Mouse (Mus musculus) lung, embryonic 15.5 days (tissue): ENCODE results near the gene D17Wsu92e. TPM values are rescaled to one million over a fixed set of nuclear protein-coding genes. Genes with fewer than 3 reads are reported as not detected.

Experiments
- ATAC-seq: fragments of 200-750 bp; cut with Nextera tagmentation; 2 replicates; pipeline ENCODE4 v1.8.0; 2017; ENCODE audit warnings: moderate number of reproducible peaks, borderline replicate concordance; ENCODE audit not compliant: low FRiP score, low TSS enrichment; ENCODE audit errors: extremely low read depth
- H3K27ac ChIP-seq: fragments of 300-500 bp; sonication (generic); 2 replicates; pipeline ENCODE4 v1.5.1; 2015; ENCODE audit warnings: moderate library complexity, mild to moderate bottlenecking, inconsistent platforms
- H3K27me3 ChIP-seq: fragments of 300-500 bp; sonication (generic); 2 replicates; pipeline ENCODE4 v1.6.1; 2015; ENCODE audit warnings: inconsistent platforms
- H3K36me3 ChIP-seq: fragments of 300-500 bp; sonication (generic); 2 replicates; pipeline ENCODE4 v1.6.1; 2015; ENCODE audit warnings: inconsistent platforms
- H3K4me1 ChIP-seq: fragments of 300-500 bp; sonication (generic); 2 replicates; pipeline ENCODE4 v1.6.1; 2015; ENCODE audit warnings: inconsistent platforms
- H3K4me2 ChIP-seq: fragments of 300-500 bp; sonication (generic); 2 replicates; pipeline ENCODE4 v1.6.1; 2015; ENCODE audit warnings: inconsistent platforms, mild to moderate bottlenecking, moderate library complexity
- H3K4me3 ChIP-seq: fragments of 300-500 bp; sonication (generic); 2 replicates; pipeline ENCODE4 v1.5.1; 2015; ENCODE audit warnings: mild to moderate bottlenecking, inconsistent platforms
- H3K9ac ChIP-seq: fragments of 300-500 bp; sonication (generic); 2 replicates; pipeline ENCODE4 v1.6.1; 2015; ENCODE audit warnings: inconsistent platforms
- H3K9me3 ChIP-seq: fragments of 300-500 bp; sonication (generic); 2 replicates; pipeline ENCODE4 v1.6.1; 2016; ENCODE audit warnings: inconsistent platforms
- WGBS: fragments of 180-500 bp; shearing (Covaris S2); methylation state at CpG from one replicate; pipeline ENCODE4 v1.1.7; 2015; 5-methylcytosine and 5-hydroxymethylcytosine counted together
- polyA plus RNA-seq: library from polyadenylated mRNA; unstranded; fragments of >200 nt; fragmentation: Nextera tagmentation; extraction: Ambion mirVana; gene quantifications from 2 replicates; pipeline ENCODE4 v1.2.1, GENCODE M21; 2015

Gene D17Wsu92e
- polyA plus RNA-seq, 1 experiment from 2014 or later = 16.8 TPM

DNA sequence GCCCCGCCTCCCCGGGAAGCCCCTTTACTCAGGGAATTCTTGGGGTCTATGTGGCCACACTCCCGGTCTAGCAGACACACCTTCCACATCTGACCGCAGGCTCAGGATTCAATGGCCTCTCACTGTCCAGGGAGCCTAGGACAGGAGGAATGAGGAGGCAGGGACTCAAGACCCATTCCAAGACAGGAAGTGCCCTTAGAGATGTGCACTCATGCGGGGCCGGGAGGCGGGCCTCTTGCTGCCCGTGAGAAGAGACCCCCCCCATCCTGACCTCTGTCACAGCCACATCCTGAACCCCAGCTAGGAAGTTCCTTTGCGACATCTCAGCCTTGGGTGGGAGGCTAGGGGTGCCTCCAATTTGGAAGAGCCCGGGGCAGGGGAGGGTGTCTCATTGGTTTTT lies 95.4 kb downstream of the D17Wsu92e start:
- H3K9me3 ChIP-seq = no peaks in the 10 kb centered on the region
- ATAC-seq = no peak
- 34% methylated on average over 10 of the region's 10 CpGs for WGBS
- no peak overlapping the region for H3K9ac ChIP-seq
- no peak overlapping the region for H3K4me2 ChIP-seq
- no peak overlapping the region for H3K4me3 ChIP-seq
- H3K27me3 ChIP-seq = no peaks in the 10 kb centered on the region
- no peak overlapping the region for H3K27ac ChIP-seq
- no peaks in the 10 kb centered on the region for H3K36me3 ChIP-seq
- peaks cover 25% of the 10 kb centered on the region for H3K4me1 ChIP-seq

DNA sequence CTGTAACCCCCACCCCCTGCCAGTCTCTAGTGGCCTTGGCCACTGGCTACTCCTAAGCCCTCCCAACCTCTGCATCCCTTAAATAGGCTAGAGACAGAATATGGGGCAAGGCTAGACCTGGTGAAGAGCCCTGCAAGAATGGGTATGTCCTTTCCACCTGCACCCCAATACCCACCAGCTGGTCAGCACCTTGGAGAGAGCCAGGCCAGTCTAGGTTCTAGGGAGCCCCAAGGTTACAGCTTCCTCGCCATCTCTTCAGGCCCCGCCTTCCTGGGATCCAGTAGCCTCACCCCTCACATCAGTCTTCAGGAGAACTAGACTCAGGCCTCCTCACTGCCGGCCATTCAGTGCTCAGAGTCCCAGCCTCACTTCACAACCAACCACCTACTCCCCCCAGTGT lies 96.1 kb downstream of the D17Wsu92e start:
- no peaks in the 10 kb centered on the region for H3K36me3 ChIP-seq
- H3K9me3 ChIP-seq = no peaks in the 10 kb centered on the region
- H3K4me1 ChIP-seq = peaks cover 25% of the 10 kb centered on the region
- 16% methylated on average over 3 of the region's 3 CpGs for WGBS
- no peaks in the 10 kb centered on the region for H3K27me3 ChIP-seq
- no peak for ATAC-seq
- H3K9ac ChIP-seq = no peak overlapping the region
- H3K4me2 ChIP-seq = no peak overlapping the region
- no peak overlapping the region for H3K4me3 ChIP-seq
- no peak overlapping the region for H3K27ac ChIP-seq

DNA sequence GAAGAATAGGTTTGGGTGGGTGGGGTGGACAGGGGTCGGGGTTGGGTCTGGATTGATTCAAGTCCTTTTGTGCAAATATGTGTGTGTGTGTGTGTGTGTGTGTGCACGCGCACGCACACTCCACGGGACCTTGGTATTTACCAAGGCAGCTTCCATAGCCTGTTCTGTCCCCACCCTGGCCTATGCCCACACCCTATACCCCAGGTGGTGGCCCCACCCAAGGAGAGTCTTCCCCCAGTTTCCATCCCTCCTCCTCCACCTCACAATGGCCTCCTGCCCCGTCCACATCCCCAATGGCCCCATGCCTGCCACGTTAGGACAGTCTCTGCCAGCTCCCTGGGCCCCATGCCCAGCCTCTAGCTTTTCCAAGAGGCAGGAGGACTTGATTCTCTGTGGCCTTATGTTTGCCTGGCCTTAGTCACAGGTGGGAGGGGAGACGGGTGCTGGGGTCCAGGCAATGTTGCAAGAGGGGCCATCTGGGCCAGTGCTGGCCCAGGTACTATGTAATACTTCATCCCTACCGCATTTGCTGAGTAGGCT lies 99.3 kb downstream of the D17Wsu92e start:
- peaks cover 14% of the 10 kb centered on the region; the same call in 1 of the 2 replicates for H3K4me1 ChIP-seq

DNA sequence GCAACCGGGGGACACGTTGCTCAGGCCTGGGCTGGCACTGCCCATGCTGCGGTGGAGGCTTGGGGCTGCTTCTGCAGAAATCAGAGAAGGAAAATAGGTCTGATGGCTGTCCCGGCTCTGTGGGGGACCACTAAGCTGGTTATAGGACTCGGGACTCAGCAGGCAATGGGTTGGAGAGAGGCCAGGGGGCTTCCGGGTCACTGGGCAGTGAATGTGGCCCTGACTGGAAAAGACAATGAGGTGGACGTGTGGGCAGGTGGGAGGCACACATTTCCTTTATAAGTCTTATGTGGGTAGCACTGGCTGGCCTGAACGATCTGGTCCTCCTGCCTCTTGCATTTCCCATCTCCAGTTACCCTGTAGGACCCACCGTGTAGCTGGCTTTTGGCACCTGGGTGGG lies 100.1 kb downstream of the D17Wsu92e start:
- Histone ChIP-seq H3K4me2 (no peak overlapping the region), H3K9me3 (no peaks in the 10 kb centered on the region), H3K9ac (no peak overlapping the region), H3K27me3 (peaks cover 7% of the 10 kb centered on the region; the same call in 1 of the 2 replicates), H3K36me3 (no peaks in the 10 kb centered on the region), H3K4me1 (peaks cover 5% of the 10 kb centered on the region; the same call in 1 of the 2 replicates), H3K4me3 (no peak overlapping the region), H3K27ac (no peak overlapping the region)
- ATAC-seq = no peak
- 59% methylated on average over 9 of the region's 9 CpGs for WGBS

More for the DNA sequence above, 99.3 kb downstream of the D17Wsu92e start:
- H3K9me3 ChIP-seq = no peaks in the 10 kb centered on the region
- no peak overlapping the region for H3K4me3 ChIP-seq
- no peaks in the 10 kb centered on the region for H3K36me3 ChIP-seq
- no peak overlapping the region for H3K27ac ChIP-seq
- no peak for ATAC-seq
- H3K27me3 ChIP-seq = peaks cover 7% of the 10 kb centered on the region; the same call in 1 of the 2 replicates
- WGBS = 66% methylated on average over 9 of the region's 9 CpGs
- H3K4me2 ChIP-seq = no peak overlapping the region
- no peak overlapping the region for H3K9ac ChIP-seq

DNA sequence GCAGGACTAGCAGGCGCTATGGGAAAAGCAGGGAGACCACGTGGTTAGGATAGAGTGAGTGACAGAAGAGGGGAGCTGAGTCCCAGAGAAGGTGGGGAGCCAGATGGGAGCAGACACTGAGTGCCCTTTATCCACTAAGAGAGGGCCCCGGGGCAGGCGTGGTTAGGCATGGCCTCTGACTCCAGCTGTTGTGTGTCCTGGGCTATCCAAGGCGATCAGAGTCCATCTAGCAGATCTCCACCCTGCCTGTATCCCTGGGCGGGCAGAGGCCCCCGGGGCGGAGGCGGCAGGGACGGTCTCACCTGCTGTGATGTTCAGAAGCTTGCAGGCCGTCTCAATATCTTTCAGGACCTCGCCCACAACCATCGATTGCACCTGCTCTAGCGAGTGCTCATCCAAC lies 100.8 kb downstream of the D17Wsu92e start:
- no peaks in the 10 kb centered on the region for H3K36me3 ChIP-seq
- H3K4me3 ChIP-seq = no peak overlapping the region
- H3K4me2 ChIP-seq = no peak overlapping the region
- H3K9ac ChIP-seq = no peak overlapping the region
- H3K27me3 ChIP-seq = peaks cover 7% of the 10 kb centered on the region; the same call in 1 of the 2 replicates
- H3K27ac ChIP-seq = no peak overlapping the region
- ATAC-seq = no peak
- H3K9me3 ChIP-seq = no peaks in the 10 kb centered on the region
- no peaks in the 10 kb centered on the region for H3K4me1 ChIP-seq
- 66% methylated on average over 14 of the region's 14 CpGs for WGBS

DNA sequence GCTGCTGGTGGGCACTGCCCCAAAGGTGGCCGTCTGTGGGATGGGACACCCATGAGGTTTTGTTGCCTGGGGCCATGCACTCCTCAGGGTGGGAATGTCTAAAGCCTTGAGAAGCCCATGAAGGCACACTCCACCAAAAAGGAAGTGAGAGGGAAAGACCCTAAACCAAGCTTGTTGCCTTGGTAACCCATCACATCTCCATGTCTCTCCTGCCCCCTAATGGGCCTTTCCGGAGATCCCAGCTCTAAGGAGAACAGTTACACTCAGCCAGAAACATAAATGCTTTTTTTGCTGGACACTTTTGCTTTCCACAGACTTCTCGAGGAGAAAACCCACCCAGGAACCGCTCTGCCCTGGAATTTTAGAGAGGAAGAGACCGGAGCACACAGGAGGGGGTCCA lies 102.2 kb downstream of the D17Wsu92e start:
- ATAC-seq = no peak
- no peaks in the 10 kb centered on the region for H3K9me3 ChIP-seq
- H3K4me1 ChIP-seq = no peaks in the 10 kb centered on the region
- WGBS = 46% methylated on average over 5 of the region's 5 CpGs
- no peak overlapping the region for H3K27ac ChIP-seq
- no peak overlapping the region for H3K4me2 ChIP-seq
- no peaks in the 10 kb centered on the region for H3K36me3 ChIP-seq
- no peak overlapping the region for H3K4me3 ChIP-seq
- H3K9ac ChIP-seq = no peak overlapping the region
- H3K27me3 ChIP-seq = peaks cover 7% of the 10 kb centered on the region; the same call in 1 of the 2 replicates

DNA sequence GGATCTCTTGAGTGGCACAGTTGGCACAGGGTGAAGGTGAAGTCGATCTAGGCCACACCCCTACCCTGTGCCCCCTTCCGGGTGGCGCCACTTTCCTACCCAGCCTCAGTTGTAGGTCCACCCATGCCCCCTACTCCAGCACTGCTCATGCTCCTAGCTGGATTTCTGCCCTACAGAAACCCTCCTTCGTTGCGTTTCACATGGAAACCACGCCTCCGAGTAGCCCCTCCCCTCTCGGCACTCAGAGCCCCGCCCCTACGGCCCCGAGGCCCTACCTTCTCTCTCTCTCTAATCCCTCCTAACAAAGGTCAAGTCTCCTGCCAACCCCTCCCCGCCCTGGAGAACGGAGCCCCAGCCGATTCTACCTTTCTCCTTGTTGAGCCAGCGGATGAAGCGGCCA lies 103.6 kb downstream of the D17Wsu92e start:
- Histone ChIP-seq H3K27me3 (peaks cover 7% of the 10 kb centered on the region; the same call in 1 of the 2 replicates), H3K9me3 (no peaks in the 10 kb centered on the region), H3K36me3 (no peaks in the 10 kb centered on the region), H3K4me3 (peak overlapping the region; percentile 16), H3K27ac (no peak overlapping the region), H3K4me2 (peak overlapping the region; percentile 47), H3K9ac (no peak overlapping the region), H3K4me1 (no peaks in the 10 kb centered on the region)
- ATAC-seq = no peak
- 6% methylated on average over 16 of the region's 16 CpGs for WGBS

DNA sequence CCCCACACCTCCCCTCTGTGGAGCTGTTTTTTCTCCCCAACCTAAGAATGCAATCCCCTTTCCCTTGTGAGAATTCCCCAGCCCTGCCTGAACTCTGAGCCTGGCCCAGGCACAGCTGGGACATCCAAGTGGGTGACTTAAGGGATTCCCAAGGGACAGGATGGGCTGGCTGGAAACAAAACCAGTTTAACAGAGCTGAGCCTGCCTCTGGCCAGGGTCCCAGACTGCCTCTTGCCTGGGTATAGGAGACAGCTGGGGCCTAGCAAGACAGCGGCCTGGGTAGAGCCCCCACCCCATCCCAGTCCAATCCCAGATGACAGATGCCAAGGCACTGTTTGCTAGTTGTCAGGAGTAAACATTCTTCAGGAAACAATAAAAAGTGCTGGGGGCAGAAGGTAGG lies 107.6 kb downstream of the D17Wsu92e start:
- Histone ChIP-seq H3K9me3 (no peaks in the 10 kb centered on the region), H3K27ac (no peak overlapping the region), H3K4me3 (no peak overlapping the region), H3K4me1 (peaks cover 10% of the 10 kb centered on the region), H3K4me2 (no peak overlapping the region), H3K27me3 (peaks cover 6% of the 10 kb centered on the region; the same call in 1 of the 2 replicates), H3K36me3 (no peaks in the 10 kb centered on the region), H3K9ac (no peak overlapping the region)
- 30% methylated on average over 1 of the region's 1 CpGs for WGBS
- peak; percentile 45; the same call in 1 of the 2 replicates for ATAC-seq

DNA sequence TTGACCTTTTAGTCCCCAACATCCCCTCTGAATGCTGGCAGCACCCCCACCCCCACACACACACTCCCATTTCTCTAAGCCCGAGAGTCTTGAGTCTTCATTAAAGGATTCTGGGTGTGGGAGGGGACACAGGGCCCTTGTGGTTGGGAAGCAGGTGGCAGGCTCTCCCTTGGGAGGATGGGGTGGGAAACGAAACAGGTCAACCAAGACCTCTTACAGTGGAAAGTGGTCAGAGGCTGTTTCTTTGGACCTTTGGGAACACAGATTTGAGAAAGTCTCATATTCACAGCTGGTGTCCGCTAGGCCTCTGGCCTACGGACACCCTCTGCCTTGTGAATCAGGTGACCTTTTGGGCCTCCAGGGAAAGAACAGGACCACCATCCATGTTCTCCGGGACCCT lies 110.8 kb downstream of the D17Wsu92e start:
- H3K4me3 ChIP-seq = no peak overlapping the region
- H3K36me3 ChIP-seq = no peaks in the 10 kb centered on the region
- WGBS = 76% methylated on average over 5 of the region's 5 CpGs
- H3K27ac ChIP-seq = no peak overlapping the region
- H3K27me3 ChIP-seq = peaks cover 8% of the 10 kb centered on the region; the same call in 1 of the 2 replicates
- no peak for ATAC-seq
- no peaks in the 10 kb centered on the region for H3K9me3 ChIP-seq
- no peak overlapping the region for H3K9ac ChIP-seq
- H3K4me1 ChIP-seq = peaks cover 15% of the 10 kb centered on the region
- H3K4me2 ChIP-seq = no peak overlapping the region

DNA sequence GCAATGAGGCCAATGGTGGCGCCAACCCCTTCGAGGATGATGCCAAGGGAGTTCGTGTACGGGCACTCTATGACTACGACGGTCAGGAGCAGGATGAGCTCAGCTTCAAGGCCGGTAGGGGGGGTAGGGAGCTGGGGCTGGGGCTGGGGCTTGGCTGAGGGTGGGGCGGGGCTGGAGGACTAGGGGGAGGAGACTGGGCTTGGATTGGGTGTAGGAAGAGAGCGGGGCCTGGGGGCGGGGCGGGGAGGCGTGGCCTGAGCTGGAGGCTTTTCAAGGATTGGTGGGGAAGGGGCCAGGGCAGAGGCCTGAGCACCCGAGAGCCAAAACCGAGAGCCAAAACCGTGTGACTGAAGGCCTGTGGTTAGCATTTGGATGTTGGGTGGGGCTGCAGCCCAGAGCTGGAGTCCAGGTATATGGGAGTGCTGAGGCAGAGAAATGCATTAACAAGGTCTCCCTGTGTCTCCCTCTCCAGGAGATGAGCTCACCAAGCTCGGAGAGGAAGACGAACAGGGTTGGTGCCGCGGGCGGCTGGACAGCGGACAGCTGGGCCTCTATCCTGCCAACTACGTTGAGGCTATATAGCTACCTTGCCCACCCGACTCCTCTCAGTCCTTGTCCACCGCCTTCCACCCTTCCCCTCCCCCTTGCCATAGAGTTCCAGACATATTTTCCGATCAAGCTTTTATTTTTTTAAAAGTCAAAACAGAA lies 112.3 kb downstream of the D17Wsu92e start:
- no peaks in the 10 kb centered on the region for H3K36me3 ChIP-seq
- H3K4me2 ChIP-seq = peak overlapping the region; percentile 71
- peak overlapping the region; percentile 37 for H3K9ac ChIP-seq
- ATAC-seq = peak; percentile 91
- no peaks in the 10 kb centered on the region for H3K9me3 ChIP-seq
- 2% methylated on average over 25 of the region's 25 CpGs for WGBS
- peak overlapping the region; percentile 33 for H3K4me3 ChIP-seq
- peaks cover 8% of the 10 kb centered on the region; the same call in 1 of the 2 replicates for H3K27me3 ChIP-seq
- H3K27ac ChIP-seq = peak overlapping the region; percentile 47; the same call in 1 of the 2 replicates
- H3K4me1 ChIP-seq = peaks cover 19% of the 10 kb centered on the region

DNA sequence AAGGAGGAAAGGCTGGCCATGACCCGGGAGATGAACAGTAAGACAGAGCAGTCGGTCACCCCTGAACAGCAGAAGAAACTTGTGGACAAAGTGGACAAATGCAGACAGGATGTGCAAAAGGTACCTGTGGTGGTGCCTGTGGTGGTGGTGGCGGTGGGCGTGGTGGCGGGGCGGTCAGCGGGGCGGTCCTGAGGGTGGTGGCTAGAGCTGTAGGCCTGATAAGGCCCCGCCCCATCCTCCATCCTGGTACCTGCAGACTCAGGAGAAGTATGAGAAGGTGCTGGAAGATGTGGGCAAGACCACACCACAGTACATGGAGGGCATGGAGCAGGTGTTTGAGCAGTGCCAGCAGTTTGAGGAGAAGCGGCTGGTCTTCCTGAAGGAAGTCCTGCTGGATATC lies 114.8 kb downstream of the D17Wsu92e start:
- H3K4me2 ChIP-seq = no peak overlapping the region
- H3K27ac ChIP-seq = no peak overlapping the region
- peaks cover 8% of the 10 kb centered on the region; the same call in 1 of the 2 replicates for H3K27me3 ChIP-seq
- H3K4me3 ChIP-seq = no peak overlapping the region
- WGBS = 37% methylated on average over 10 of the region's 10 CpGs
- no peaks in the 10 kb centered on the region for H3K9me3 ChIP-seq
- ATAC-seq = no peak
- H3K9ac ChIP-seq = no peak overlapping the region
- peaks cover 26% of the 10 kb centered on the region for H3K4me1 ChIP-seq
- no peaks in the 10 kb centered on the region for H3K36me3 ChIP-seq

DNA sequence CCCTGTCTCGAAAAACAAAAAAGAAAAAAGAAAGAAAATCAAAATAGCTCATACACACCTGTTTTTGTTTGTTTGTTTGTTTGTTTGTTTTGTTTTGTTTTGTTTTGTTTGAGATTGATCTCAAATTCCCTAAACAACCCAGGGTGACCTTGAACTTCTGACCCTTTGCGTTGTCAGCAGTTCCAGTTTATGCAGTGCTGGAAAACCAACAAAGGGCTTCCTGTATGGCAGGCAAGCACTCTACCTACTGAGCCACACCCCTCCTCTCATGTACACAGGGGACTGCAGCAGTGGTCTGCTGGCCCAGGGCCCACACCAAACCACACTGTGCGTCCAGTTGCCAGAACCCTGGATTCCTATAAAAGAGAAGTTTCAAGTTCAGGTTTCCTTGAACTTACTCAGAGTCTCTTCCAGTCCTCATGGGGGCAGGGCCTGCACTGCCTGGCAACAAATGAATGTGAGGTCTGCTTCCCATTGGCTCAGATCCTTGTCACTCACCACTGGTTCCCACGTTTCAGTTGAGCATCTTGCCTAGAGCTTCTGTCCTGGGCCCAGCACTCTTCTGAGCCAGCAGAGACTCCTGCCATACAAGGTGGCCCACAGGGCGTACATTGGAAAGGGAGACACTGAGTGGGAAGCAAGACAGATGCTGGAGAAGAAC lies 116.4 kb downstream of the D17Wsu92e start:
- Histone ChIP-seq H3K4me1 (peaks cover 26% of the 10 kb centered on the region), H3K9me3 (no peaks in the 10 kb centered on the region), H3K27ac (no peak overlapping the region), H3K4me3 (no peak overlapping the region), H3K4me2 (no peak overlapping the region), H3K36me3 (no peaks in the 10 kb centered on the region), H3K27me3 (peaks cover 8% of the 10 kb centered on the region; the same call in 1 of the 2 replicates), H3K9ac (no peak overlapping the region)
- WGBS = 53% methylated on average over 5 of the region's 5 CpGs
- no peak for ATAC-seq
